Mouse (Mus musculus) forebrain, postnatal 0 days (tissue): ENCODE measurements at regions not wholly inside any gene's neighbourhood (a gene's known extent, or its start where the extent isn't known, plus 50 kb on each side); places are given as distances from the start of the nearest gene placed in this dataset.

Experiments used
- ATAC-seq: fragments of 200-750 bp; cut with Nextera tagmentation; 2 replicates; pipeline ENCODE4 v1.8.0; 2017; ENCODE audit warnings: mild to moderate bottlenecking, moderate library complexity
- DNase-seq: peaks from one replicate; pipeline ENCODE4 v3.0.0-alpha.2; 2015
- H3K27ac ChIP-seq: fragments of 300-500 bp; sonication (generic); 2 replicates; pipeline ENCODE4 v1.5.1; 2014; ENCODE audit warnings: low read depth, mild to moderate bottlenecking, antibody characterized with exemption, low read length, moderate library complexity, mixed read lengths
- H3K27me3 ChIP-seq: fragments of 300-500 bp; sonication (generic); 2 replicates; pipeline ENCODE4 v1.6.1; 2014; ENCODE audit warnings: mild to moderate bottlenecking, low read length, mixed read lengths; ENCODE audit not compliant: insufficient read depth
- H3K36me3 ChIP-seq: fragments of 300-500 bp; sonication (generic); 2 replicates; pipeline ENCODE4 v1.6.1; 2014; ENCODE audit warnings: mild to moderate bottlenecking, moderate library complexity; ENCODE audit not compliant: insufficient read depth
- H3K4me1 ChIP-seq: fragments of 300-500 bp; sonication (generic); 2 replicates; pipeline ENCODE4 v1.6.1; 2014; ENCODE audit warnings: antibody characterized with exemption; ENCODE audit not compliant: insufficient read depth
- H3K4me2 ChIP-seq: fragments of 300-500 bp; sonication (generic); 2 replicates; pipeline ENCODE4 v1.6.1; 2014; ENCODE audit warnings: low read depth, mild to moderate bottlenecking, moderate library complexity
- H3K4me3 ChIP-seq: fragments of 300-500 bp; sonication (generic); 2 replicates; pipeline ENCODE4 v1.5.1; 2014; ENCODE audit warnings: low read depth, low read length, mixed read lengths
- H3K9ac ChIP-seq: fragments of 300-500 bp; sonication (generic); 2 replicates; pipeline ENCODE4 v1.6.1; 2014; ENCODE audit warnings: mild to moderate bottlenecking
- H3K9me3 ChIP-seq: fragments of 300-500 bp; sonication (generic); 2 replicates; pipeline ENCODE4 v1.6.1; 2016; ENCODE audit warnings: low read length
- CTCF ChIP-seq: sonication (generic); IDR thresholded peaks from 2 replicates; pipeline ENCODE4 v1.5.1; 2016; ENCODE audit warnings: antibody characterized with exemption, control low read depth, low read depth
- WGBS: fragments of 180-500 bp; shearing (Covaris S2); extraction: QIAGEN DNeasy Blood & Tissue Kit; methylation state at CpG from one replicate; pipeline ENCODE4 v1.1.7; 2014; 5-methylcytosine and 5-hydroxymethylcytosine counted together

GRCm38 (mm10) chr10:105660761-105661160 lies 86.5 kb upstream of the Tmtc2 start:
- Histone ChIP-seq H3K4me1 (no peaks in the 10 kb centered on the region), H3K27me3 (no peaks in the 10 kb centered on the region), H3K9ac (no peak overlapping the region), H3K27ac (no peak overlapping the region), H3K9me3 (no peaks in the 10 kb centered on the region), H3K4me2 (no peak overlapping the region), H3K36me3 (no peaks in the 10 kb centered on the region), H3K4me3 (no peak overlapping the region)
- ATAC-seq (no peak), DNase-seq (no peak)
- WGBS = 92% methylated on average over 7 of the region's 7 CpGs
- TF ChIP-seq CTCF = no peak

- DNase-seq = peak; percentile 25
- 59% methylated on average over 2 of the region's 2 CpGs for WGBS
- no peak overlapping the region for H3K4me2 ChIP-seq
- H3K9me3 ChIP-seq = no peaks in the 10 kb centered on the region
- no peak overlapping the region for H3K4me3 ChIP-seq
- no peaks in the 10 kb centered on the region for H3K4me1 ChIP-seq
- no peaks in the 10 kb centered on the region for H3K36me3 ChIP-seq
- H3K27ac ChIP-seq = no peak overlapping the region
- no peak for TF ChIP-seq CTCF
- H3K27me3 ChIP-seq = no peaks in the 10 kb centered on the region
- H3K9ac ChIP-seq = no peak overlapping the region
- ATAC-seq = no peak
Measured at GRCm38 (mm10) chr10:105656788-105657187, 82.5 kb upstream of the Tmtc2 start.

GRCm38 (mm10) chr10:105652475-105652874 lies 78.2 kb upstream of the Tmtc2 start:
- DNase-seq (no peak), ATAC-seq (no peak)
- no peaks in the 10 kb centered on the region for H3K27me3 ChIP-seq
- no peaks in the 10 kb centered on the region for H3K9me3 ChIP-seq
- no peak for TF ChIP-seq CTCF
- no peaks in the 10 kb centered on the region for H3K36me3 ChIP-seq
- no peak overlapping the region for H3K9ac ChIP-seq
- no peak overlapping the region for H3K4me3 ChIP-seq
- H3K4me2 ChIP-seq = no peak overlapping the region
- no peak overlapping the region for H3K27ac ChIP-seq
- H3K4me1 ChIP-seq = no peaks in the 10 kb centered on the region
- 71% methylated on average over 2 of the region's 2 CpGs for WGBS

- 59% methylated on average over 9 of the region's 9 CpGs for WGBS
- TF ChIP-seq CTCF = no peak
- H3K9ac ChIP-seq = no peak overlapping the region
- peak; percentile 48 for DNase-seq
- H3K27me3 ChIP-seq = no peaks in the 10 kb centered on the region
- H3K36me3 ChIP-seq = no peaks in the 10 kb centered on the region
- no peak overlapping the region for H3K4me3 ChIP-seq
- H3K4me1 ChIP-seq = no peaks in the 10 kb centered on the region
- ATAC-seq = peak; percentile 89
- no peaks in the 10 kb centered on the region for H3K9me3 ChIP-seq
- no peak overlapping the region for H3K4me2 ChIP-seq
- no peak overlapping the region for H3K27ac ChIP-seq
Measured at GRCm38 (mm10) chr10:105639011-105639451, 64.8 kb upstream of the Tmtc2 start.

GRCm38 (mm10) chr10:105638500-105638899 lies 64.2 kb upstream of the Tmtc2 start:
- ATAC-seq = peak; percentile 6; the same call in 1 of the 2 replicates
- 48% methylated on average over 10 of the region's 10 CpGs for WGBS
- no peak for DNase-seq

GRCm38 (mm10) chr10:105626842-105627241 lies 52.6 kb upstream of the Tmtc2 start:
- Histone ChIP-seq H3K27me3 (no peaks in the 10 kb centered on the region), H3K4me3 (no peak overlapping the region), H3K27ac (no peak overlapping the region), H3K9ac (no peak overlapping the region), H3K4me1 (no peaks in the 10 kb centered on the region), H3K9me3 (no peaks in the 10 kb centered on the region), H3K36me3 (no peaks in the 10 kb centered on the region), H3K4me2 (no peak overlapping the region)
- DNase-seq (no peak), ATAC-seq (no peak)
- WGBS = 82% methylated on average over 3 of the region's 3 CpGs
- no peak for TF ChIP-seq CTCF

More at GRCm38 (mm10) chr10:105638500-105638899, 64.2 kb upstream of the Tmtc2 start:
- no peaks in the 10 kb centered on the region for H3K4me1 ChIP-seq
- H3K4me3 ChIP-seq = no peak overlapping the region
- H3K4me2 ChIP-seq = no peak overlapping the region
- H3K27ac ChIP-seq = no peak overlapping the region
- H3K27me3 ChIP-seq = no peaks in the 10 kb centered on the region
- H3K9me3 ChIP-seq = no peaks in the 10 kb centered on the region
- no peak for TF ChIP-seq CTCF
- H3K36me3 ChIP-seq = no peaks in the 10 kb centered on the region
- H3K9ac ChIP-seq = no peak overlapping the region

- H3K27me3 ChIP-seq = no peaks in the 10 kb centered on the region
- ATAC-seq = no peak
- no peaks in the 10 kb centered on the region for H3K9me3 ChIP-seq
- no peak overlapping the region for H3K9ac ChIP-seq
- no peaks in the 10 kb centered on the region for H3K4me1 ChIP-seq
- TF ChIP-seq CTCF = no peak
- H3K36me3 ChIP-seq = no peaks in the 10 kb centered on the region
- 61% methylated on average over 8 of the region's 8 CpGs for WGBS
- H3K4me3 ChIP-seq = no peak overlapping the region
- no peak overlapping the region for H3K27ac ChIP-seq
- DNase-seq = no peak
- no peak overlapping the region for H3K4me2 ChIP-seq
Measured at GRCm38 (mm10) chr10:105625324-105625950, 51.2 kb upstream of the Tmtc2 start.
